Mouse (Mus musculus): ENCODE measurements around the gene Tff3. TPM values are rescaled to one million over a fixed set of nuclear protein-coding genes. Genes with fewer than 3 reads are reported as not detected.

Gene Tff3
- polyA plus RNA-seq, 1 experiment from 2014 or later = not detected

DNA sequence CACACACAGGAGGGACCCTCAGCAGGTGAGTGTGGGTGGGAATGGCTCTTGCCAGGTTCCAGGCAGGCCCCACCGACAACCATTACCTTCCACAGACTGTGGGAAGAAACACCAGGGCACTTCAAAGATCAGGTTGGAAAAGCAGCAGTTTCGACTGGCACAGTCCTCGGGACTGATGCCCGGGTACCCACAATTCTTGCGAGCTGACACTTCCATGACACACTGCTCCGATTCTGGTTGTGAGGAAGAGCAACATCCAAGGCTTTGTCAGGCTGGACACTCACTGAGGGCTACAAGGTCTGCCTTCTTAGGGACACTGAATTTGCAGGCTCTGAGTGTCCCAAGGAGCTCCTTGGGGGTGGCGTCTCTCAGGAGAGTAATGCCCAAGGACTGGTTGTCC is 12.7 kb upstream of the Tff3 start:
- 82% methylated on average over 7 of the region's 7 CpGs for WGBS

DNA sequence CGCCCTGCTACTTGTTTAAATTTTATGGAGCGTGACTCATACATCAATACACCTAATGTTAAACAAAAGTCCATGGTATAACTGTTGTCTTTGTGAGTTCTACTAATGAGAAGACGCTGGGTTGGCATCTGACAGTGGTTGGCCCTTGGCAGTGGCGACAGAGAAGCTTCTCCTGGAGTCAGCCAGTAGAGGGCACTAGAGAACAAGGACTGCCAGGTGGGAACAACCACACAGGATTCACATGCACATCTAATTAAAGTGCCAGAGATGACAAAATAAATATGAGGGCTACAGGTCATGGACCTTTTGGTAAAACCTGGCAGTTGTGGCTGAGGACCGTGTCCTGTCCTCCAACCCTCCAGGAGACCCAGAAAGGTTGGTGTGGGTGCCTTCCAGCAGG is 9.0 kb upstream of the Tff3 start:
- H3K4me2 ChIP-seq (replicated peaks; ENCODE audit: low read depth, low read length) = no peak overlapping the region
- H3K27me3 ChIP-seq (replicated peaks; ENCODE audit: insufficient read depth, low read length) = no peaks in the 10 kb centered on the region
- H3K27ac ChIP-seq (ENCODE audit: low read length) = no peak overlapping the region
- H3K9me3 ChIP-seq (ENCODE audit: low read length) = no peaks in the 10 kb centered on the region
- ATAC-seq (no peak; the same call in 1 of the 2 replicates), DNase-seq (ENCODE audit: low spot score) (peak; percentile 81)
- no peak overlapping the region for H3K9ac ChIP-seq (replicated peaks; ENCODE audit: low read depth)
- H3K4me3 ChIP-seq (ENCODE audit: low read depth, low read length) = no peak overlapping the region
- no peaks in the 10 kb centered on the region for H3K36me3 ChIP-seq (ENCODE audit: insufficient read depth, low read length)
- TF ChIP-seq EP300 (IDR thresholded peaks at IDR 0.05) (no peak), CTCF (IDR thresholded peaks at IDR 0.05) (peak; percentile 86)
- no peaks in the 10 kb centered on the region for H3K4me1 ChIP-seq (ENCODE audit: insufficient read depth, low read depth, low read length)
- WGBS = 17% methylated on average over 5 of the region's 5 CpGs

More for the DNA sequence above, 12.7 kb upstream of the Tff3 start:
- H3K27ac ChIP-seq (ENCODE audit: low read length) = no peak overlapping the region
- H3K36me3 ChIP-seq (ENCODE audit: insufficient read depth, low read length) = no peaks in the 10 kb centered on the region
- no peak for ATAC-seq
- no peaks in the 10 kb centered on the region for H3K9me3 ChIP-seq (ENCODE audit: low read length)
- no peak for DNase-seq (ENCODE audit: low spot score)
- no peak overlapping the region for H3K4me2 ChIP-seq (replicated peaks; ENCODE audit: low read depth, low read length)
- H3K4me1 ChIP-seq (ENCODE audit: insufficient read depth, low read depth, low read length) = no peaks in the 10 kb centered on the region
- no peak overlapping the region for H3K9ac ChIP-seq (replicated peaks; ENCODE audit: low read depth)
- no peak for TF ChIP-seq EP300 (IDR thresholded peaks at IDR 0.05)
- no peak for TF ChIP-seq CTCF (IDR thresholded peaks at IDR 0.05)
- H3K4me3 ChIP-seq (ENCODE audit: low read depth, low read length) = no peak overlapping the region
- H3K27me3 ChIP-seq (replicated peaks; ENCODE audit: insufficient read depth, low read length) = no peaks in the 10 kb centered on the region

DNA sequence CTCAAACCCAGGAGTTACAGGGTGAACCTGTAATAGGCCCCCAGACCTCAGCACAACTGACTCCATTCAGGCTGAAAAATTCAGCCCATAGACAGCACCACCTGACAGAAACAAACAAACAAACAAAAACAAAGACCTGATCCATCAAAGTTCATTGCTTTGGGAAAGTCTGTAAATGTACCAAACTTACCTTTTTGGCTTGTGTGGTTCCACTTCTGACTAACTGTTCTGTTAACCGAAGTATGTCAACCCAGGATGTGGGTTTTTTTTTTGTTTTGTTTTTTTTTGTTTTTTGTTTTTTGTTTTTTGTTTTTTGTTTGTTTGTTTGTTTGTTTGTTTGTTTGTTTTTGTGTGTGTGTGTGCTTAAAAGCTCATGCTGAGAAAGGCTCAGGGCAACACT is 7.4 kb upstream of the Tff3 start:
- Histone ChIP-seq H3K4me2 (replicated peaks; ENCODE audit: low read depth, low read length) (no peak overlapping the region), H3K4me1 (ENCODE audit: insufficient read depth, low read depth, low read length) (no peaks in the 10 kb centered on the region), H3K36me3 (ENCODE audit: insufficient read depth, low read length) (no peaks in the 10 kb centered on the region), H3K27ac (ENCODE audit: low read length) (no peak overlapping the region), H3K9me3 (ENCODE audit: low read length) (no peaks in the 10 kb centered on the region), H3K27me3 (replicated peaks; ENCODE audit: insufficient read depth, low read length) (no peaks in the 10 kb centered on the region), H3K9ac (replicated peaks; ENCODE audit: low read depth) (no peak overlapping the region), H3K4me3 (ENCODE audit: low read depth, low read length) (no peak overlapping the region)
- ATAC-seq = no peak
- DNase-seq (ENCODE audit: low spot score) = no peak
- no peak for TF ChIP-seq EP300 (IDR thresholded peaks at IDR 0.05)
- WGBS = 85% methylated on average over 1 of the region's 1 CpGs

DNA sequence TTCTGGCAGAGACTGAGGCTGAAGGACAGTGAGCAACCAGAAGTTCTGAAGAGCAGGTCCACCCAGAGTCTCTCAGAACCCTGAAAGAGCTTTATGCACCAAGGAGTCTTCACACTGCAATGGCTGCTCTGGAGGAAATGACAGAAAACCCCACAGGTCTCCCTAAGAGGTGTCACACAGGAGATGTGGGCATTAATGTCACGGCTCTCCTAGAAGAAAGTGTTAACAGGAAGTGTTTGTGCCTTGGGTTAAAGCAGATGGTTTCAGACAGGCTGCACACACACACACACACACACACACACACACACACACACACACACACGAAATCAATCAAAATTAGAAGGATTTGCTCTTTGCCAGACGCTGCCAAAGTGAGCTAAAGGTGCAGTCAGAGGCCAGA is 6.8 kb upstream of the Tff3 start:
- 43% methylated on average over 3 of the region's 3 CpGs for WGBS
- DNase-seq (ENCODE audit: low spot score) (no peak), ATAC-seq (no peak)
- Histone ChIP-seq H3K4me3 (ENCODE audit: low read depth, low read length) (no peak overlapping the region), H3K4me2 (replicated peaks; ENCODE audit: low read depth, low read length) (no peak overlapping the region), H3K27ac (ENCODE audit: low read length) (no peak overlapping the region), H3K9ac (replicated peaks; ENCODE audit: low read depth) (no peak overlapping the region), H3K4me1 (ENCODE audit: insufficient read depth, low read depth, low read length) (no peaks in the 10 kb centered on the region), H3K27me3 (replicated peaks; ENCODE audit: insufficient read depth, low read length) (no peaks in the 10 kb centered on the region), H3K9me3 (ENCODE audit: low read length) (no peaks in the 10 kb centered on the region), H3K36me3 (ENCODE audit: insufficient read depth, low read length) (no peaks in the 10 kb centered on the region)
- TF ChIP-seq EP300 (IDR thresholded peaks at IDR 0.05) = no peak
- TF ChIP-seq CTCF (IDR thresholded peaks at IDR 0.05) = no peak

DNA sequence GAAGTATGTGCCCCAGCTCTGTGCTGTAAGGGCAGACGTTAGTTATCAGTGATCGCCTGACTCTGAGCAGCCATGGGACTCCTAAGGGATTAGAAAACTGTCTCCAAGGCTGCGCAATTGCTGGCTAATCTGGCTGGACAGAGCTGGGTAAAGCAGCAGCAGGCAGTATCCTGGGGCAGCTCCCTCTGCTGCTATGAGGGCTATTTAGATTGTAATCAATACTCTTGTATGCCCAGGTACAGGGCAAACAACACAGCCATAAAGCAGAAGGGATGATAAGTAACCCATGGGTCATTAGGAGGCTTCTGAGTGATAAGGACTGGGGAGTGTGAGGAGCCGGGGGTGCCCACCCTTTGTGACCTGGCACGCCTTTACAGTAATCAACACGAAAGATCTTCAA is 5.5 kb upstream of the Tff3 start:
- Histone ChIP-seq H3K9ac (replicated peaks; ENCODE audit: low read depth) (no peak overlapping the region), H3K4me2 (replicated peaks; ENCODE audit: low read depth, low read length) (no peak overlapping the region), H3K36me3 (ENCODE audit: insufficient read depth, low read length) (no peaks in the 10 kb centered on the region), H3K4me3 (ENCODE audit: low read depth, low read length) (no peak overlapping the region), H3K4me1 (ENCODE audit: insufficient read depth, low read depth, low read length) (no peaks in the 10 kb centered on the region), H3K27ac (ENCODE audit: low read length) (no peak overlapping the region), H3K9me3 (ENCODE audit: low read length) (no peaks in the 10 kb centered on the region), H3K27me3 (replicated peaks; ENCODE audit: insufficient read depth, low read length) (no peaks in the 10 kb centered on the region)
- TF ChIP-seq CTCF (IDR thresholded peaks at IDR 0.05) (no peak), EP300 (IDR thresholded peaks at IDR 0.05) (no peak)
- no peak for ATAC-seq
- WGBS = 54% methylated on average over 6 of the region's 6 CpGs
- DNase-seq (ENCODE audit: low spot score) = no peak

DNA sequence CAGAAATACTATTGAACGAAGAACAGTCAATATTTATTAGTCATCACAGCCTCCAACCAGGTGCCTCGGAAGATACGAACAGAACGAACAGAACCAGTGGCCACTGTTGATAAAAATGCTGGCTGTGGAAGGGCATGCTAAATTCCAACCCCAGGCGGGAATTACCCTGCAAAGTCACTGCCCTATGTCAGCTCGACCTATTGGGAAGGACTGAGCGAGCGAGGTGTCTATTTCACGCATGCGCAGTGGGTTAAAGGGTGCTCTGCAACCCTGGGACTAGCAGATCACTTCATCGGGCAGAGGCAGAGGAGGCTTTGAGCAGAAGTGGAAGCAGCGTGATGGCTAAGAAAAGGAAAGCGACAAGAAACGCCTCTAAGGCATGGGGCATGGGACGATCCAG is 4.3 kb upstream of the Tff3 start:
- Histone ChIP-seq H3K9ac (replicated peaks; ENCODE audit: low read depth) (no peak overlapping the region), H3K36me3 (ENCODE audit: insufficient read depth, low read length) (no peaks in the 10 kb centered on the region), H3K9me3 (ENCODE audit: low read length) (no peaks in the 10 kb centered on the region), H3K4me2 (replicated peaks; ENCODE audit: low read depth, low read length) (no peak overlapping the region), H3K4me3 (ENCODE audit: low read depth, low read length) (no peak overlapping the region), H3K27ac (ENCODE audit: low read length) (no peak overlapping the region), H3K4me1 (ENCODE audit: insufficient read depth, low read depth, low read length) (no peaks in the 10 kb centered on the region), H3K27me3 (replicated peaks; ENCODE audit: insufficient read depth, low read length) (no peaks in the 10 kb centered on the region)
- no peak for TF ChIP-seq EP300 (IDR thresholded peaks at IDR 0.05)
- TF ChIP-seq CTCF (IDR thresholded peaks at IDR 0.05) = no peak
- WGBS = 52% methylated on average over 15 of the region's 15 CpGs
- ATAC-seq (no peak), DNase-seq (ENCODE audit: low spot score) (peak; percentile 30)

DNA sequence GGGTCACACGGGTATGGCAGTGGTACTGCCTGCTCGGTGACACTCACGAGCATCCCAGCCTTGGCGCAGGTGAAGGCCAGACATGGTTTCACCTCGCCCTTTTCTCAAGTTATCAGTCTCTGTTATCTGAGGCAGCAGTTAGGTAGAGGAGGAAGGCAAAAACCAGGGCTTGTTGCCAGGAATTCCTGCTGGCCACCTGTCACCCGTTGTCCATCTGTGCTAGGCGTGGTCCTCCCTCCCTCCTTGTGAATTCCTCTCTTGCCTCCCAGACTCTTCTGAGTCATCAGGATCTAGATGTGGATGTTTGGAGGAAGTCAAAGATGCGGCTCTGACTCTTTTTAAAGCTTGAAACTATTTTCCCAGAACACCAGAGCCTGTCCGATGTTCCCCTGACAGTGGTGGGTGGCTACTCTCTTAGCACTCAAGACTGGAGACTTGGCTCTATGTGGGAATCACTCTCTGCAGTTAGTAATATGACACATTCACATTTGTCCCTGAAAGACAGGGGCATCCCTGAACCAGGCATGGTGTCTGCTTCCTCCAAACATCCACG is 1.9 kb upstream of the Tff3 start:
- H3K9me3 ChIP-seq (ENCODE audit: low read length) = no peaks in the 10 kb centered on the region
- no peaks in the 10 kb centered on the region for H3K36me3 ChIP-seq (ENCODE audit: insufficient read depth, low read length)
- no peak overlapping the region for H3K9ac ChIP-seq (replicated peaks; ENCODE audit: low read depth)
- no peak overlapping the region for H3K4me2 ChIP-seq (replicated peaks; ENCODE audit: low read depth, low read length)
- ATAC-seq (no peak), DNase-seq (ENCODE audit: low spot score) (no peak)
- H3K4me3 ChIP-seq (ENCODE audit: low read depth, low read length) = no peak overlapping the region
- H3K27me3 ChIP-seq (replicated peaks; ENCODE audit: insufficient read depth, low read length) = no peaks in the 10 kb centered on the region
- TF ChIP-seq CTCF (IDR thresholded peaks at IDR 0.05) (no peak), EP300 (IDR thresholded peaks at IDR 0.05) (no peak)
- 65% methylated on average over 10 of the region's 10 CpGs for WGBS
- H3K27ac ChIP-seq (ENCODE audit: low read length) = no peak overlapping the region
- H3K4me1 ChIP-seq (ENCODE audit: insufficient read depth, low read depth, low read length) = no peaks in the 10 kb centered on the region
